Mouse (Mus musculus) heart, postnatal 14 days (tissue): ENCODE results near the gene Olfr205. TPM values are rescaled to one million over a fixed set of nuclear protein-coding genes. Genes with fewer than 3 reads are reported as not detected.
"Not testable (repeated sequence)": the region's sequence is repeated elsewhere in the genome, so short reads cannot be mapped to it uniquely, and the experiment has no call there.

Experiments used
- DNase-seq, 2 experiments: peaks; one replicate each; pipeline ENCODE4 v3.0.0; 2021 to 2022
- intact Hi-C: fragments of 180-260 bp; cut with DNase I; formaldehyde crosslinking; loops from one replicate; pipeline ENCODE4 v1.15.1; 2025
- long read RNA-seq, 2 experiments: library from polyadenylated mRNA; stranded (forward); transcript quantifications; one replicate each; pipeline ENCODE4 v2.0.0; 2021
- total RNA-seq, 2 experiments: library from RNA; stranded (reverse); gene quantifications; 2 replicates each; pipeline ENCODE4 v1.2.3; 2021

Gene Olfr205
- total RNA-seq: not detected
- long read RNA-seq, experiment 1: 0 reads
- long read RNA-seq, experiment 2: 0 reads

DNA sequence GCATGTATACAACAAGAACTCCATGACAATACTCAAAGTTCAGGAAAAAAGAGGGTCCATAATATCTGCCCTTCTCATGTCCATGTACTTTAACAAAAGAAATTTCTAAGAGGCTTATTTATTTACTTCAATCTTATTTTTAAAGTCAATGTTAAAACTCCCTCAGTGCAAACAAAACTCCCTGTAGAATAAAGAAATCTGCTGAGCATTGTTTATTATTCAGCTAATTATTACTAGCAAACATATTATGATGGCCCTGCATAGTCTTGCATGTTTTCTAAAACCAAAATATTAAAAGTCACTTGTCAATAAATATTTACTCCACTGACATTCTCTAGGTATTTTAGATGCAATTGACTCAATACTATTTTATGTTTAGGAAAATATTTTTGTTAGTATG lies at the start of gene Olfr205:
Gene Olfr205, minus strand, starts transcription at position 101 of the 400 bp plus-strand sequence.
- no peak for DNase-seq
- intact Hi-C loops: no loop called here

DNA sequence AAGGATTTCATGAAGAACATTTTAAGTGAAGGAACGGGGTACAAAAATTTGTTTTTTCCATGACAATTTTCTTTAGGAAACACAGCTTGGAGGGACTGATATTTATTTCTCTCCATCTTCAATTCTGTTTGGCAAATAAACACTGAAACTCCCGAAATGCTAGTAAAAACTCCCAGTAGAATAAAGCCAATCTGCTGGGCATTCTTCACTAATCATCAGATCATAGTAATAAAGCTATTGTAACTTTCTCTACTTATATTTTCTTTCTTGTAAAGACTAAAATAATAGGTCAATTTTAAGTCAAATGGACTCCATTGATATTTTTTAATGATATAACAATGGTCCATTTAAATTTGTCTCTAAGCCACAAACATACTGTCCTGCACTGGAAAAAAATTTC lies 33.0 kb upstream of the Olfr205 start, which contains the start of gene Olfr209:
Gene Olfr209, minus strand, starts transcription at position 101 of the 400 bp plus-strand sequence.
- intact Hi-C loops: no loop called here
- no peak for DNase-seq

DNA sequence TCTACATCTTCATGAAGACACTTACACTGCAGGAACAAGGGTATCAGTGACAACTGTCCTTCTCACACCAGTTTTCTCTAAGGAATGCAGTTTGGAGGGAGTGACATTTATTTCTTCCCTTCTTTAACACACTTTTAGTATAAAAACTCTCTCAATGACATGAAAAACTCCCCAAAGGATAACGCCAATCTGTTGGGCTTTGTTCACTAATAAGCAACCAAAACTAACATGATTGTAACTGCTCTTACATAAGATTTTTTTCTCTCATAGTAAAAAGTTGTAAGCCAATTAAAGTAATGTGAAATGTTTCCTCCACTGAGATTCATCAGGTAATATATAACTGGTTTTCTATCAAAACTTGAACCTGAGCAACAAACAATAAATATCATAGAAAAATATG lies 18.2 kb upstream of the Olfr205 start, which contains the start of gene Olfr206:
Gene Olfr206, minus strand, starts transcription at position 101 of the 400 bp plus-strand sequence.
- intact Hi-C loops: no loop called here
- no peak for DNase-seq

DNA sequence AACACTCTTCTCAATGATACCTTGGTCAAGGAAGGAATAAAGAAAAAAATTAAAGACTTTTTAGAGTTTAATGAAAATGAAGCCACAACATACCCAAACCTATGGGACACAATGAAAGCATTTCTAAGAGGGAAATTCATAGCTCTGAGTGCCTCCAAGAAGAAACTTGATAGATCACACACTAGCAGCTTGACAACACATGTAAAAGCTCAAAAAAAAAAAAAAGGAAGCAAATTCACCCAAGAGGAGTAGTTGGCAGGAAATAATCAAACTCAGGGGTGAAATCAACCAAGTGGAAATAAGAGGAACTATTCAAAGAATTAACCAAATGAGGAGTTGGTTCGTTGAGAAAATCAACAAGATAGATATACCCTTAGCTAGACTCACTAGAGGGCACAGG lies 7.7 kb downstream of the Olfr205 start:
- DNase-seq, intact Hi-C loops: not testable (repeated sequence)

DNA sequence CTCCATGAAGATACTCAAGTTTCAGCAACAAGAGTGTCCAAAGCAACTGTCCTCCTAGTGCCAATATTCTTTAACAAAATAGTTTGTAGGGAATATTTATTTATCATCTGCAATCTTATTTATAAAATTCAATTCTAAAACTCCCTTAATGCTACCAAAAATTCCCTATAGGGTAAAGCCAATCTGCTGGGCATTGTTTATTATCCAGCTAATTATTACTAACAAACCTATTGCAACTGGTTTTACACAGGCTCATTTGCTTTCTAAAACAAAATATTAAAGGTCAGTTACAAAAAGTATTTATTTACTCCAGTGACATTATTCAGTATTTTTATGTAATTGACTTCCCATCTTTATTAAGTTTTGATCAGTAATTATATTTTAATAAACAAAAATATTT lies 12.8 kb downstream of the Olfr205 start, which contains the start of gene Olfr204:
Gene Olfr204, minus strand, starts transcription at position 101 of the 400 bp plus-strand sequence.
- DNase-seq: no peak
- intact Hi-C loops: no loop called here

DNA sequence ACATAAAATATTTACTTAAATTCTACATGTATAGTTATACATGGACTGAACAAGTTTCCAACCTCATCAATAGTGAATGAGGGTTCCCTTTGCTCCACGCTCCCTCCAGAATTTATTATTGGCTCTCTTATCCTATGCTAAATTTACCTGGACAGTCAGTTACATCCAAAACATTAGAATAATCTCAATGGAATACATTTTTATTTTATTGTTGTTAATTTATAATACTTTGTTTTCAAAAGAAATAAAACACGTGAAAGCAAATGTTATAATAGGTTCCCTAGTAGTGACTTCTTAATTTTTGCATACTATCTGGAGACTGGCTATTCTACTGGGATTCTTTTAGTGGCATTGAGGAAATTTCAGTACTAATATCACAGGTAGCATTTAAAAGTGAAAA lies 32.4 kb downstream of the Olfr205 start, which contains the start of gene Olfr203:
Gene Olfr203, plus strand, starts transcription at position 301 of the 400 bp plus-strand sequence.
- intact Hi-C loops: no loop called here
- no peak for DNase-seq

DNA sequence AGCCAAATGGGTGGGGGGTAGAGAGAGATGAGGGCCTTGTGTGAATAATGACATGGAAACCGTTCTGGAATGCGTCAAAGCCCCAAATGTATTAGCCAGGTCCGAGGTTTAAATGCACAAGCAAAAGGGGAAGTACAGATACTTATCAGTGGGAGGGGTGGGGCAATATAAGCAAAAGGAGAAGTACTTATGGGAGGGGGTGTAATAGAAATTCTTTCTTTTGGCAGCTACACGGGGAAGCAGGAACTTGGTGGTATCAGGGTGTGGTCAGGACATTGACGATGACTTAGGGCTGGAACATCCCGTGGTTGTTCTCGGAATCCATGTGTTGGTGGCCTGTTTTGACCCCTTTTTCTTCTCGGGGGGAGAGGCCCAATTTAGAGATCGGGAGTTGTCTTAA lies 43.4 kb downstream of the Olfr205 start:
- intact Hi-C loops: not testable (repeated sequence)

DNA sequence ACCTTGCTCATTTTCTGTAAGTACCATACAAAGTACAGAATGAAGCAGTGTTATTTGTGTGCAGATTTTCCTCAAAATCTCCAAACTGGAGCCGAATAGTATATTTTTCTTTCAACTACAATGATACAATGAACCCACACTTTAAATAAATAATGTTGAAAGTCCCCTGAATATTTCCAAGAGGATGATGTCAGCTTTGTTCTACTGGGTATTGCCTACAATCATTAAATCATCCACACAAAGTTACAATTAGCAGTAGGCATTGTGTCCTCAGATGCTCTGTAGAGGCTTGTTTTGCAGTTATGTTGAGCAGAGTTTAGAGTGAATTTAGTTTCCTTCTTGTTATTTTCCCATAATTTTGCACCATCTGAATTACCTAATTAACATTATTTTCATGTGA lies 44.2 kb downstream of the Olfr205 start, which contains the start of gene Olfr202:
Gene Olfr202, minus strand, starts transcription at position 101 of the 400 bp plus-strand sequence.
- intact Hi-C loops: no loop called here

More for the DNA sequence above, 43.4 kb downstream of the Olfr205 start:
- not testable (repeated sequence) for DNase-seq

DNA sequence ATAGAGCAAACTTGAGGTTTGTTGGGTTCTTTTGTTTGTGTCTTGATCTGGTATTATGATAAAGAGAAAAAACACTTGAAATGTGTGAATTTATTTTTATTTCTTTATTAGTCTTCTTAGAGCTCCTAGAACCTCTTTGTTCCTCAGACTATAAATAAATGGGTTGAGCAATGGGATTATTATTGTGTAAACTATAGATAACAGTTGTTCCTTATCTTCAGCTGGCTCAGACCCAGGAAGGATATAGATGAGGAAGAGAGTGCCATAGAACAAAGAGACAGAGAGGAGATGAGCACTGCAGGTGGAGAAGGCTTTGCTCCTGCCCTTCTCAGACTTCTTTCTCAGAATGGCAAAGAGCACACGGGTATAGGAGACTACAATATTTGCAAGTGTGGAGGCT lies 47.5 kb downstream of the Olfr205 start:
- no peak for DNase-seq
- intact Hi-C loops: no loop called here

More for the DNA sequence above, 44.2 kb downstream of the Olfr205 start, which contains the start of gene Olfr202:
- DNase-seq: no peak

DNA sequence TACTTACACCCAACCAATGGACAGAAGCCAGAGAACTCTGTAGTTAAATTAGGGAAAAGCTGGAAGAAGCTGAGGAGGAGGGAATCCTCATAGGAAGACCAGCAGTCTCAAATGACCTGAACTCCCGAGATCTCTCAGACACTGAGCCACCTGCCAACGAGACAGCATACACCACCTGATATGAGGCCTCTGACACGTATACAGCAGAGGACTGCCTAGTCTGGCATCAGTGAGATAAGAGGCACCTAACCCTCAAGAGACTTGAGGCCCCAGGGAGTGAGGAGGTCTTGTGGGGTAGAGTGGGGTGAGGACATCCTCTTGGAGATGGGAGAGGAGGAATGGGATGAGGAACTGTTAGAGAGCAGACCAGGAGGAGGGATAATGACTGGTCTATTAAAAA lies 50.4 kb downstream of the Olfr205 start:
- intact Hi-C loops: no loop called here
- DNase-seq: no peak

Other genes starting within 250 kb of the Olfr205 start
- gene Olfr191, start 241.3 kb downstream of the Olfr205 start, total RNA-seq: not detected
- gene Olfr193, start 219.3 kb downstream of the Olfr205 start, total RNA-seq: not detected
- not detected for gene Olfr194, start 210.1 kb downstream of the Olfr205 start, total RNA-seq
- gene Olfr195, start 184.1 kb downstream of the Olfr205 start, total RNA-seq: not detected
- gene Olfr196, start 160.7 kb downstream of the Olfr205 start, total RNA-seq: not detected
- not detected for gene Olfr198, start 127.6 kb downstream of the Olfr205 start, total RNA-seq
- gene Olfr199, start 111.4 kb downstream of the Olfr205 start, total RNA-seq: not detected
- not detected for gene Olfr201, start 58.5 kb downstream of the Olfr205 start, total RNA-seq
- gene Olfr202, start 44.3 kb downstream of the Olfr205 start, total RNA-seq: not detected
- not detected for gene Olfr203, start 32.3 kb downstream of the Olfr205 start, total RNA-seq
- gene Olfr204, start 12.9 kb downstream of the Olfr205 start, total RNA-seq: not detected
- gene Olfr206, start 18.1 kb upstream of the Olfr205 start, total RNA-seq: not detected
- gene Olfr209, start 32.9 kb upstream of the Olfr205 start, total RNA-seq: not detected
- not detected for gene Gabrr3, start 76.2 kb upstream of the Olfr205 start, total RNA-seq
- 10 to 100 TPM; 12.7 to 12.9 TPM for gene Riox2, start 140.6 kb upstream of the Olfr205 start, total RNA-seq